Mouse (Mus musculus): ENCODE results near the gene Tmem205. TPM values are rescaled to one million over a fixed set of nuclear protein-coding genes. Genes with fewer than 3 reads are reported as not detected.
A peak's percentile ranks its signal among the peaks of the same experiment; 100 is the strongest.

Gene Tmem205
- total RNA-seq, 2 experiments from 2014 or later: 13.7 to 14.2 TPM

- intact Hi-C loops (cut with DNase I; ENCODE audit: low total_unique reads): no loop called here
- no peak for DNase-seq
Measured at GRCm38 (mm10) chr9:21948146-21948545, 20.8 kb upstream of the Tmem205 start.

GRCm38 (mm10) chr9:21947540-21948130 lies 20.3 kb upstream of the Tmem205 start:
- intact Hi-C loops (cut with DNase I; ENCODE audit: low total_unique reads): no loop called here
- no peak for DNase-seq

- intact Hi-C loops (cut with DNase I; ENCODE audit: low total_unique reads): no loop called here
- no peak for DNase-seq
Measured at GRCm38 (mm10) chr9:21944267-21944666, 16.9 kb upstream of the Tmem205 start.

- intact Hi-C loops (cut with DNase I; ENCODE audit: low total_unique reads): no loop called here
- DNase-seq: no peak
Measured at GRCm38 (mm10) chr9:21943638-21944037, 16.3 kb upstream of the Tmem205 start.

GRCm38 (mm10) chr9:21943046-21943445 lies 15.7 kb upstream of the Tmem205 start:
- intact Hi-C loops (cut with DNase I; ENCODE audit: low total_unique reads): no loop called here
- no peak for DNase-seq

GRCm38 (mm10) chr9:21938234-21938855 lies 11.0 kb upstream of the Tmem205 start:
- DNase-seq: no peak

GRCm38 (mm10) chr9:21937711-21938175 lies 10.4 kb upstream of the Tmem205 start:
- no peak for DNase-seq
- intact Hi-C loops (cut with DNase I; ENCODE audit: low total_unique reads): no loop called here

More at GRCm38 (mm10) chr9:21938234-21938855, 11.0 kb upstream of the Tmem205 start:
- intact Hi-C loops (cut with DNase I; ENCODE audit: low total_unique reads): no loop called here

GRCm38 (mm10) chr9:21936692-21937570 lies 9.6 kb upstream of the Tmem205 start, which contains the start of gene Plppr2:
Gene Plppr2 (plus strand): TSS chr9:21937033.
- DNase-seq: peak; percentile 96
- intact Hi-C loops (cut with DNase I; ENCODE audit: low total_unique reads): no loop called here

GRCm38 (mm10) chr9:21935466-21936131 lies 8.2 kb upstream of the Tmem205 start:
- intact Hi-C loops (cut with DNase I; ENCODE audit: low total_unique reads): no loop called here
- no peak for DNase-seq

- intact Hi-C loops (cut with DNase I; ENCODE audit: low total_unique reads): no loop called here
- DNase-seq: no peak
Measured at GRCm38 (mm10) chr9:21934021-21934420, 6.7 kb upstream of the Tmem205 start.

- intact Hi-C loops (cut with DNase I; ENCODE audit: low total_unique reads): no loop called here
- no peak for DNase-seq
Measured at GRCm38 (mm10) chr9:21932445-21933137, 5.2 kb upstream of the Tmem205 start.

GRCm38 (mm10) chr9:21932006-21932405 lies 4.7 kb upstream of the Tmem205 start:
- intact Hi-C loops (cut with DNase I; ENCODE audit: low total_unique reads): no loop called here
- no peak for DNase-seq

- no peak for DNase-seq
- intact Hi-C loops (cut with DNase I; ENCODE audit: low total_unique reads): no loop called here
Measured at GRCm38 (mm10) chr9:21929208-21929607, 1.9 kb upstream of the Tmem205 start.

GRCm38 (mm10) chr9:21926784-21927183 lies 572 bp downstream of the Tmem205 start:
- DNase-seq: no peak
- intact Hi-C loops (cut with DNase I; ENCODE audit: low total_unique reads): no loop called here

GRCm38 (mm10) chr9:21926155-21926554 lies 1.2 kb downstream of the Tmem205 start:
- intact Hi-C loops (cut with DNase I; ENCODE audit: low total_unique reads): no loop called here
- no peak for DNase-seq

GRCm38 (mm10) chr9:21925506-21925905 lies 1.9 kb downstream of the Tmem205 start:
- intact Hi-C loops (cut with DNase I; ENCODE audit: low total_unique reads): no loop called here
- no peak for DNase-seq

- intact Hi-C loops (cut with DNase I; ENCODE audit: low total_unique reads): no loop called here
- DNase-seq: no peak
Measured at GRCm38 (mm10) chr9:21925034-21925433, 2.3 kb downstream of the Tmem205 start.

- DNase-seq: peak; percentile 89
- intact Hi-C loops (cut with DNase I; ENCODE audit: low total_unique reads): no loop called here
Measured at GRCm38 (mm10) chr9:21924099-21924493, 3.3 kb downstream of the Tmem205 start.

- no peak for DNase-seq
- intact Hi-C loops (cut with DNase I; ENCODE audit: low total_unique reads): no loop called here
Measured at GRCm38 (mm10) chr9:21923490-21924098, 3.8 kb downstream of the Tmem205 start.
